Mouse (Mus musculus): ENCODE data around the gene Plek.
"Not testable (repeated sequence)": the region's sequence is repeated elsewhere in the genome, so short reads cannot be mapped to it uniquely, and the experiment has no call there.

Plek gene

DNA sequence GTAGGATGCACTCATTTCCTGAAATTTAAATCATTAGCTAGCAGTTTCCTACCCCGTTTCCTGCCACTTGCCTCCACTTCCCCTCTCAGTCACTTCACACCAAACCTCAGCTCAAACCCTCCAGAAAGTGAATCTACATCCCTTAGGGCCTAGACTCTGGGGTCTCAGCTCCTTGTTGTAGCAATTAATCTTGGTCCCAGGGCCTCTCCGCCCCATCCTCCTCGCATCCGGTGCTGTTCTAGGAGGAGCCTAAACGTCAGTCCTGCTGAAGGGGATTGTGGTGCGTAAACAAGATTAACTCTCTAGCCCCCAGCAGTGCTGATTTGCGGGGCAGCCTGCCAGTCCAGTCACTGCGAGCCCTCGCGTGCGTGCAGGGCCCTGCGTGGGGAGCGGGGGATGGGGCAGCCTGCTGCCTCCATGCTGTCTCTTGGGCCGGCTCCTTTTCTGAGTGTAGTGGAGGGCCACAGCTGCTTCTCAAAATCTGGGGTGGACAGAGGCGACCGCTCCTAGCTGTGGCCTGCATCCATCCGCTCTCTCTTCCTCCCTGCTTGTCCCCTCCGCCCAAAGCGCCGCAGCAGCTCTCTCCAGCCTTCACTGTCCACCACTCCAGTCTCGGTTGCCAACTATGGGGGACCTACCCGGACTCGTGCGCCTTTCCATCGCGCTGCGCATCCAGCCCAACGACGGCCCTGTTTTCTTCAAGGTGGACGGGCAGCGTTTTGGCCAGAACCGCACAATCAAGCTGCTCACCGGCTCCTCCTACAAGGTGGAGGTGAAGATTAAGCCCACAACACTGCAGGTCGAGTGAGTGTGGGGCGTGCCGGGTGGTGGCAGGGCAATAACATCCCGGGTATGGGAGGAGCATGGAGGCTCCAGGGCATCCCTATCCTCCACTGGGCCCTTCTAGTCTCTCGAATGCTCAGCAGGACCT is at the start of gene Plek, which contains the start of gene Cnrip1:
Gene Plek, minus strand, starts transcription at position 837 of the 931 bp plus-strand sequence.
Gene Cnrip1, plus strand, starts transcription at position 42 of the 931 bp plus-strand sequence.
- in situ Hi-C loops (cut with MboI; ENCODE audit: low pct_unique_long_range_greater_than_20kb in 1 of 2, low sequenced_read_pairs in 2 of 2, unreplicated experiment in 1 of 2) = no loop called here

DNA sequence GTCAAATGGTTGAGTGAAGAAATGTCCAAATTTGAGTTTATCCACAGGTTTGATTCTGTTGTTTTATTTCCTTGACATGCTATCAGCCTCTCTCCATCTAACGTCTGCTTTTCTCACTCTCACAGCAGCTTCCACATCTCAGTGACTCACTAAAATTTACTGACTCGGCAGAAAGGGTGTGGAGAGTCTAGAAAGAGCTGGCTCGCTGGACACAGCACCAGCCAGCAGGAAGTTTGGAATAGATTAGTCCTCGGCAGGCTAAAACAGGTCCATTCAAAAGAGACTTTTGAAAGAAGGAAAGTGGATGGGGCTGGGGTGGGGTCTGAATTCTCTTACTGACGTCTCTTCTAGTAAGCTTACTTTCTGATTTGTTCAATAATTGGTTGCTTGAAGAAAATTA is 33.9 kb upstream of the Plek start:
- in situ Hi-C loops (cut with MboI; ENCODE audit: low pct_unique_long_range_greater_than_20kb in 1 of 2, low sequenced_read_pairs in 2 of 2, unreplicated experiment in 1 of 2) = no loop called here

DNA sequence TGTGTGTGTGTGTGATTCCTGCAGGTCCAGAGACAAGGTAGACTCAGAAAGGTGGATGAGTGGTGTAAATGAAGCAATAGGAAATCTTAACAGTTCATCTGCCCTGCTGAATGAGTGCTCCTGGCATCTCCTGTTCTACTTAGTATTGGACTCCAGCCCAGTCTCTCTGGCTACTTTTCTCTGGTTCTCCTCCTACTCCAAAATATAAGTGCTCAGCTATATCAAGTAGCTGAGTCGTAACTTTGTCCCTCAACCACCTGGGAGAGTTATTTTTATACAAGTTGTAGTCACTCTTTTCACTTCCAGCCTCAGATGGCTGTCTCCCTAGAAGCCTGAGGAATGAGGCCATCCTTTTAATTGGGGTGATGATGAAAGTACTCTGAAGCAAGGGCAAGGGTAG is 31.7 kb upstream of the Plek start:
- in situ Hi-C loops (cut with MboI; ENCODE audit: low pct_unique_long_range_greater_than_20kb in 1 of 2, low sequenced_read_pairs in 2 of 2, unreplicated experiment in 1 of 2) = no loop called here

DNA sequence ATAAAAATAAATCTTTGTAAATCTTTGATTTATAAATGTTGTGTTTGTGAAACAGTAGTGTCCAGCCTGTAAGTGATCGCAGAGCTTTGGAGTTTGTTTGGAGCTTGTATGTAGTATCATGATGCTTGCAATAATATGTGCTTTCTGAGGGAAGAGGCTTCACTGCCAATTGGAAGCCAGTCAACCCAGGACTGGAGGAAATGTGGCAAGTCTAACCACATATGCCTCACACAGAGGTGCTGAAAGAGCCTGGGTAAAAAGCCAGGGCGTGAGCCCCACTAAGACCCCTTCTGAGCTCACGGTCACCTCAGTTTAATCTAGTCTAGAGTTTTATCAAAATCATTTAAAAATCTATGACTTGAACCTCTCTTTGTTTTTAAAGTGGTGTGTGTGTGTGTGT is 31.3 kb upstream of the Plek start:
- in situ Hi-C loops (cut with MboI; ENCODE audit: low pct_unique_long_range_greater_than_20kb in 1 of 2, low sequenced_read_pairs in 2 of 2, unreplicated experiment in 1 of 2) = no loop called here

DNA sequence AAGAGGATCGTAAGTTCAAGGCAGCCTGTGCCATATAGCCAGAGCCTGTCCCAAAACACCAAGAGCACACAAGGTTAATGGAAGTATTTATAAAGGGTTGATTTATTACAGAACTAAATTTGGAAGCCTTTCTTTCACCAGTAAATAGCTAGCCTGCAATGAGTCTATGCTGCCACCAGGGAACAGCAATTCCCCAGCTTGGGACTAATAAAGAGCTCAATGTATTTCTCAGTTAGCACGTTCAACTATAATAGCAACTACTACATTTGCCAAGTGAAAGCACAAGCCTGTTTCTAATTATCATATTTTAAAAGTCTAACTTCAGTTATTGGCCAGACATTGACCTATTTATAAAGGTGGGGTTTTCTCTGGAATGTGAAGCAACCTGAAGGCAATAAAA is 30.8 kb upstream of the Plek start:
- in situ Hi-C loops (cut with MboI; ENCODE audit: low pct_unique_long_range_greater_than_20kb in 1 of 2, low sequenced_read_pairs in 2 of 2, unreplicated experiment in 1 of 2) = no loop called here

DNA sequence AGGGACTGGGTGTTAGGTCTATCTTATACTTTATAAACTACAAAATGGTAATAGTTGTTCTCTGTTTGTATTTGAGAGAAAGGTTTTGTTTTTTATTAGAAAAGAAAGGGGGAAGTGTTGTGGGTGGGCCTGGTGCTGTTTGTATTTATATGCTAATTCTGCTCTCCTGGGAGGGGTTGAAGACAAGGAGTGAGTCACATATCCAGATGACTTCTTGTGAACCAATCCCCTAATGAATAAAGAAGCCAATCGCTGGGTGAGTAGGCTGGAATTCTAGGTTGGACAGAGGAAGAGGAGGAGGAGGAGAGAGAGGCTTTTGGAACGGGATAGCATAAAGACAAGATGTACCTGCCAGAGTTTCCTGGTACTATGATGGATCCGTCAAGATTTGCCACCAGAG is 29.9 kb upstream of the Plek start:
- in situ Hi-C loops (cut with MboI; ENCODE audit: low pct_unique_long_range_greater_than_20kb in 1 of 2, low sequenced_read_pairs in 2 of 2, unreplicated experiment in 1 of 2) = no loop called here

DNA sequence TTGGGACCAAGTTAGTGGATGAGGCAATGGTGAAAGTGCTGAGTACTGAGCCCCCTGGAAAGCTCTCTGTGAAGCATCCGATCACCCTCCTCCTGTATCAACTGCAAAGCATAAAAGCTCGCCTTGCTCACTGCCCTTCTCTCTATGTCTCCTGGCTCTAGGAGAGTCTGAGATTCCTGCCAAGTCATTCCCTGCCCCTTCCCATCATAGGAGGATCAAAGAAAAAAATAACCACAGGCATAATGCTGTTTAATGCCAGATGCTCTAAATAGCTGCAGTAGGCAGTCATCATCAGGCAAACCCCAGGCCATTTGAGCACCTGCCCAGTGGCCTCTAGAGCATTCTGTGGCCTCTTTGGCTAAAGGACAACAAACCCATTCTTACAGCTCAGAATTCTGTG is 23.5 kb upstream of the Plek start:
- in situ Hi-C loops (cut with MboI; ENCODE audit: low pct_unique_long_range_greater_than_20kb in 1 of 2, low sequenced_read_pairs in 2 of 2, unreplicated experiment in 1 of 2) = no loop called here

DNA sequence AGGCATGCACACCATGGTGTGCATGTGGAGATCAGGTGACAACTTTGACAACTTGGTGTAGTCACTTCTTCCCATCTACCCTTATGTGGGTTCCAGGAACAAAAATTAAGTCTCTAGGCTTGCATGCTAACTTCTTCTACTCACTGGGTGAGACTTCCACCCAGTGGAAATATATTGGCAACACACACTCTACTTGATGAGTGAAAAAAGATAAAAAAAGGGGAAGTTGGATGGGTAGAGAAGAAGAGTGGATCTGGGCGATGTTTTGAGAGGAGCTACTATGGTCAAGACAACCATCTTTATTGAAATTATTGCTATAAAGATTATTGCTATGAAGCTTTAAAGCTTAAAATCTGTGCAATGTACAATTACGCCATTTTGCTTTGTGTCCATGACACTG is 17.2 kb upstream of the Plek start:
- in situ Hi-C loops (cut with MboI; ENCODE audit: low pct_unique_long_range_greater_than_20kb in 1 of 2, low sequenced_read_pairs in 2 of 2, unreplicated experiment in 1 of 2) = not testable (repeated sequence)

DNA sequence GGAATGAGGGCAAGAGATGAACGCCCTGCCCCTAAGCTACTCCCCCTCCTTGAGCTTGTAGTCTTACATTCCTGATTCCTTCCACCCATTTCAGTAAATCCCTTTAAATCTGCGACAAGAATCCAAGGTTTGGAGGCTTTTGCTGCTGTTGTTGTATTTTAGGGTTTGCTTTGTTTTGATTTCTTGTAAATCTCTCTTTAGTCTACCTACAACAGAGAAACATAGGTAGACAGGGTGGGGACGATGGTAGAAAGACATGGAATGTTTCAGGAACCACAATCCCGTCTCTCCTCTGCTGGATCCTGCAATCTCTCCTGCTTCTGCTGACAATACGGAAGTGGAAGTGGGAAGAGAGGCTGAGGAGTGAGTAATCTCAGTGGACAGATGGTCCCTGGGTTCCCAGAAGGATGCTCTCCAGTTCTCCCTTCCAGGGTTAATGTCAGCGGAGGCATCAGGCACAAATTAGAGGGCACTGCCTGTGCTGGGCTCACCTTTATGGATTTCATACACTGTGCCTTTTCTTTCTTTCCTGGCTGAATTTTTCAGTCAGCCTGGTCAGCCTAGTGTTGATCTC is 382 bp upstream of the Plek start:
- in situ Hi-C loops (cut with MboI; ENCODE audit: low pct_unique_long_range_greater_than_20kb in 1 of 2, low sequenced_read_pairs in 2 of 2, unreplicated experiment in 1 of 2) = no loop called here

DNA sequence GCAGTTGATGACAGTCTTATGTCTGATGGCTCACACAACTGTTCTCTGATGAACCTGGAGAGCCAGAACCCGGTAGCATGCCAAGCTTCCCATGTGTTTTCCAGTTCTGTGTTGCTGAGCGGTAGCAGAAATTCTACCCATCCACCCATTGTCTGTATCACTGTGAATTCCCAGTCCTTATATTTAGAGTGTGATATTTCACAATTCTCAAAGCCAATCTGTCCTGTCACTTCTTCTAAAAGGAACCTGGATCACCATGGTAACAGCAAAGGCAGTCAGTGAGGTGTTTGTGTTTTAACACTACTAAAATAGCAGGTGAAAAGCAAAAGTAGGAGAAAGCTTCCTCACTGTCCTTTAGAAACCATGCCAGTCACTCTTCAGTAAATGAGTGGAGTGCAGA is 6.4 kb downstream of the Plek start:
- in situ Hi-C loops (cut with MboI; ENCODE audit: low pct_unique_long_range_greater_than_20kb in 1 of 2, low sequenced_read_pairs in 2 of 2, unreplicated experiment in 1 of 2) = no loop called here

DNA sequence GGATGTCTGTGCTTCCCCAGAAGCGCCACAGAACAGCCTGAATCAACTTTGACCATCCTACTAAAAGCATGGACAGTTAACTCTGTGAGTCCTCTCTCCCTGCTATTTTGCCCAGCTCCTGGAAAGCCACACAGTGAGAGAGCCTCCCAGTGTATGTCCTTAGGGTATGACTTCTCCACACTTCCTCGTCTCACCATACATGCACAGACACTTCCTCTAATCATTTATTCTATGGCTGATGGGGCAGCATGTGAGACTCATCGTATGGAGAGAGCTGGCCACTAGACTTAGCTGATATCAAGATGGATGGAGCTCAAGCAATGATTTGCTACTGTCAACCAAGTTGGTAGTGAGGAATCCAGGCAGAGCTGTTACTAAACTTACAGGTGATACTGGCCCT is 28.2 kb downstream of the Plek start:
- in situ Hi-C loops (cut with MboI; ENCODE audit: low pct_unique_long_range_greater_than_20kb in 1 of 2, low sequenced_read_pairs in 2 of 2, unreplicated experiment in 1 of 2) = no loop called here

DNA sequence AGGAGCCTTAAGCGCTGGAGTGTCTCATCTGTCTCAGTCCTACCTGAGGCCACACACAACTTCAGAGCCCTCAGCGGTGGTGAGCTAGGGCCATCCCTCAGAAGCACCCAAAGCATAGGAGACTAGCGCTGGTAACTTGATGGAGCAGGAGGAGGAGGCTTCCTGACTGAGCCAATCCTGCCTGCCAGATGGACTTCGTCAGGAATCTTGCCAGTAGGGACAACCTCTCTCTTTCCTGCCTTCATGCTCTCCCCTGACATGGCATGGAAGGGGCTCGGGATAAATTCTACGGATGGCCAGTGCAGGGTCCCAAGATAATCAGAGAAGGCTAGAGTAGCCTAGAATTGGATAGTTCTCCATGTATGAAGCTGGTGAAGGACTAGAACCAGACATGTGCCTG is 29.0 kb downstream of the Plek start:
- in situ Hi-C loops (cut with MboI; ENCODE audit: low pct_unique_long_range_greater_than_20kb in 1 of 2, low sequenced_read_pairs in 2 of 2, unreplicated experiment in 1 of 2) = no loop called here

DNA sequence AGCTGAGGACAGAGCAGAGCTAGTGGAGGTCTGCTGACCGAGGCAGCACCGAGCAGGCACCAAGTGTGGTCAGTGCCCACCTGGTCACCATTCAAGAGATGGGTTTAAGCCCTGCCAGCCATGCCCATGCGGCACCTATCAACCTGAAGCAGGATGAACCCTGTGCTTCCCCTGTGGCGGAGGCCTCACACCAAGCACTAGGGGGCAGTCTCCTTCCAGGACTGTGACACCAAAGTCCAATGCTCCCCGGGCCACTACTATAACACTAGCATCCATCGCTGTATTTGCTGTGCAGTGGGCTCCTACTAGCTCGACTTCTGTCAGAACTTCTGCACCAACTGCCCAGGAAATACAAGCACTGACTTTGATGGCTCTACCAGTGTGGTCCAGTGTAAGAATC is 32.9 kb downstream of the Plek start:
- in situ Hi-C loops (cut with MboI; ENCODE audit: low pct_unique_long_range_greater_than_20kb in 1 of 2, low sequenced_read_pairs in 2 of 2, unreplicated experiment in 1 of 2) = no loop called here

DNA sequence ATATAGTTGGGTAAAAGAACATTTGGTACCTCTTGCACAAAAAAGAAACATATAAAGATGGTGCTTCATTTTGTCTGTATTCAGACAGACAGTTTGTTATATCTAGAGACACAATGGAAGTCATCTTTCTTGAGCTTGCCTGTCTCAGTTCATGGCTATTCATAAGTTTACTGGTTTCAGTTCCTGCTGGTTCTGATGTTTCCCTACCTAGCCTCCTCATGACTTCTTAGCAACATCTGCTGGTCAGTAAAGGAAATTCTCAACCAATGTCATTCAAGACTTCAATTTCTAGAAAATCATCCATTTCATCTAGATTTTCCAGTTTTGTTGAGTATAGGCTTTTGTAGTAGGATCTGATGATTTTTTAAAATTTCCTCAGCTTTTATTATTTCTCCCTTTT is 39.2 kb downstream of the Plek start:
- in situ Hi-C loops (cut with MboI; ENCODE audit: low pct_unique_long_range_greater_than_20kb in 1 of 2, low sequenced_read_pairs in 2 of 2, unreplicated experiment in 1 of 2) = no loop called here

DNA sequence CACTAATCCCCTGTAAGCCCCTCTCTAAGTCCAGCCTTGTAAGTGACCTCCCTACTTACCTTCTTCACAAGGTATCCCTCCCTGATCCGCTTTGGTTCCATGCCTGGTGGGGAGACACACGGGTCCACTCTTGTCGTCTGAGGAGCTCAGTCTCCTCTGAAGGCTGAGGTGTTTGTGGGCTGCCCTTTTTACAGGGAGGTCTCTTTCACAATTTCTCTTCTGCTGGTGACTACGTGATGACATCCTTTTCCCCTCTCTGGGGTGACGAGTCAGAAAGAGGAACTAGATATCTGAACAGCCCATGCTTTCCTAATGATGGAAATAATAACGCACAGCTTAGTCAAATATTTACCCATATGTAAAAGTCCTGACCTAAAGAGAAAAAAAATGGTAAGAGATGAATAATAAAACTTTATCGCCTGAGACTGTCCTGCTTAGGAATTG is 43.7 kb downstream of the Plek start:
- in situ Hi-C loops (cut with MboI; ENCODE audit: low pct_unique_long_range_greater_than_20kb in 1 of 2, low sequenced_read_pairs in 2 of 2, unreplicated experiment in 1 of 2) = no loop called here

DNA sequence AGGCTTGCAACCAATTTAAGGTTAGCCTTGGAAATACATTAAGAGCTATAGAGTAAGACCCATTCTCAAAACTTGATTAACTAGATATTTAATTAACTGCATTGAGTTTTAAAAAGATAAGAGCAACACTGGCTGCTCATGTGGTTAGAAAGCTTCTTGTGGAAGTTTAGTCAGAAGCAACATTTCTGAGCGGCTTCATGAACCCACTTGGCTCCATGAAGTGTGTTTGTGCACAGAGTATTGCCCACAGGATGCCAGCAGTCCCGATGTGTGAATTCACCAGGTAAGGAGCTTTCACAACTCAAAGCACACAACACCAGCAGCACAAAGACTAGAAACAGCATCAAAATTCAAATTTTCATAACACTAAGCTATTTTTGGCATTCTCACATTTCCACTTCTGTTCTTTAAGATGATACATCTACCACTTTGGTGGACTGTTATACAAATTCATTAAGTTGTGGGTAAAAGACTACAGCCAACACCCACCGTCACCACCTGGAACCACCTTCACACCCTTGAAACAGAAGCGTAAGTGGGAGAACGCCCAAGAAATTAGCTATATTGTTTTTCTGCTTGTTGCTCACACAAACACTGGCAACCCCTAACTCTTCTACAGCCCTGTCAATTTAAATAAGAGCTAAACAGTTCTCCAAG is 44.5 kb downstream of the Plek start:
- in situ Hi-C loops (cut with MboI; ENCODE audit: low pct_unique_long_range_greater_than_20kb in 1 of 2, low sequenced_read_pairs in 2 of 2, unreplicated experiment in 1 of 2) = no loop called here

DNA sequence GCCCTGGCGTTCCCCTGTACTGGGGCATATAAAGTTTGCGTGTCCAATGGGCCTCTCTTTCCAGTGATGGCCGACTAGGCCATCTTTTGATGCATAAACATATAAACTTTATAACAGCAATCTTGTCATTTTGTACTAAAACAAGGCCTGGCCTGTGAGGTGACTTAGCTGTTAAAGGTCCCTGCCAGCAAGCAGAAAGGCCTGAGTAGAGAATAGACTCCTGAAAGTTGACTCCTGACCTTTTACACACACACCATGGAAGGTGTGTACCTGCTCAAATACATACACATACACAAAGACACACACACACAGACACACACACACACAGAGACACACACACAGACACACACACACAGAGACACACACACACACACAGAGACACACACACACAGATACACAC is 45.7 kb downstream of the Plek start:
- in situ Hi-C loops (cut with MboI; ENCODE audit: low pct_unique_long_range_greater_than_20kb in 1 of 2, low sequenced_read_pairs in 2 of 2, unreplicated experiment in 1 of 2) = not testable (repeated sequence)

DNA sequence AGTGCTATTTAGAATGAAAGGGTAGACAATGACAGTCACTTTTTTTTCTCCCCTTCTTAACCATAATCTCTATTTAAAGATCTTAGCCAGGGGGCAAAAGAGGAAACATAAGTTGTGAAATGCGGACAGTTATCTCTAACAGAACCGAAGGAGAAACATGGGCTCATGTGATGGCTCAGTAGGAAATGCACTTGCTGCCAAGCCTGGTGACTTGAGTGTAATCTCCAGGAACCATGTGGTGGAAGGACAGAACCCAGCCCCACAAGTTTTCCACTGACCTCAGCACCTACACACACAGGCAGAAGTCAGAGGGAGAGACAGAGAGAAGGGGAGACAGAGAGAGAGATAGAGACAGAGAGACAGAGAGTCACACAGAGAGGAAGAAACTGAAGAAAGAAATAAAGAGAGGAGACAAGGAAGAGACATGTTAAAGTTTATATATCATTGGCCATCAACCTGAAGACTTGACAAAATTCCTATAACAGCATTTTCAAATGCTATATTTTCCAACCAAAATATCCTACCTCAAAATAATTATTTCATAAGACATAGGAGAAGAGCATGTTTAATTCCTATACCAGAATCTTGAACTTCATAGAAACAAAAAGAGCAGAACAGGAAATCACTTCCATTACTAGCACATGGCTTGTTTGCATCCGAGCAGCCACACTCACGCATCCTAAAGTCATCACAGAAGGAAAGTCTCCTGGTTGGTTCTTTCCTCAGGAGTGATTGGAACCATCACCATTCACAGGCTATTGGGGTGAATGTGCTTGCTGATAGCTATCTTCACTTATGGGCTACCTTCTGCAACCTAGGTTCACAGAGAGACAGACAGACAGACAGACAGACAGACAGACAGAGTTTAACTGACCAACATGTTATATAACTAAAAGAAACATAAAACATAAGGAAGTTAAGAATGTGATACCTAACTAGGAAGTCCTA is 47.0 kb downstream of the Plek start:
- in situ Hi-C loops (cut with MboI; ENCODE audit: low pct_unique_long_range_greater_than_20kb in 1 of 2, low sequenced_read_pairs in 2 of 2, unreplicated experiment in 1 of 2) = no loop called here

Data from mouse embryonic stem cell (cell line).